Mouse (Mus musculus) MEL (cell line): ENCODE results near the gene Rnf215. TPM values are rescaled to one million over a fixed set of nuclear protein-coding genes. Genes with fewer than 3 reads are reported as not detected.

Source experiments
- DNase-seq: peaks from one replicate; pipeline ENCODE4 v3.0.0; 2011; ENCODE audit warnings: low read depth, low spot score
- H3K27ac ChIP-seq: 2 replicates; pipeline ENCODE4 v1.5.1; 2012; ENCODE audit warnings: low read depth, mild to moderate bottlenecking, control low read depth, low read length, moderate library complexity; ENCODE audit not compliant: control insufficient read depth
- H3K27me3 ChIP-seq, 2 experiments: fragments of 150-350 bp in 1 of 2; sonication (generic) in 1 of 2; 2 replicates each; pipeline ENCODE4 v1.6.1; 2012; ENCODE audit warnings: low read length in 2 of 2, mild to moderate bottlenecking in 2 of 2, improper control_type of control experiment in 1 of 2, moderate library complexity in 1 of 2; ENCODE audit not compliant: insufficient read depth in 2 of 2, control insufficient read depth in 1 of 2
- H3K36me3 ChIP-seq, 2 experiments: 2 replicates each; pipeline ENCODE4 v1.6.1; 2012 to 2014; ENCODE audit warnings: low read length in 2 of 2, improper control_type of control experiment in 1 of 2, inconsistent platforms in 1 of 2, mild to moderate bottlenecking in 1 of 2; ENCODE audit not compliant: insufficient read depth in 2 of 2, control insufficient read depth in 1 of 2
- H3K4me1 ChIP-seq, 2 experiments: fragments of 150-350 bp in 1 of 2; sonication (generic) in 1 of 2; 2 replicates each; pipeline ENCODE4 v1.6.1; 2012; ENCODE audit warnings: low read length in 2 of 2, improper control_type of control experiment in 1 of 2, mild to moderate bottlenecking in 1 of 2; ENCODE audit not compliant: insufficient read depth in 2 of 2, control insufficient read depth in 1 of 2
- H3K4me3 ChIP-seq, 2 experiments: fragments of 150-350 bp in 1 of 2; sonication (generic) in 1 of 2; 2 replicates each; pipeline ENCODE4 v1.5.1; 2012; ENCODE audit warnings: low read depth in 2 of 2, low read length in 2 of 2, mild to moderate bottlenecking in 2 of 2, moderate library complexity in 2 of 2, control low read depth in 1 of 2, improper control_type of control experiment in 1 of 2; ENCODE audit not compliant: control insufficient read depth in 1 of 2, insufficient read depth in 1 of 2
- H3K79me2 ChIP-seq: 2 replicates; pipeline ENCODE4 v1.6.1; 2012; ENCODE audit warnings: mild to moderate bottlenecking, low read length, moderate library complexity; ENCODE audit not compliant: control insufficient read depth, poor library complexity, insufficient read depth
- H3K9ac ChIP-seq: 2 replicates; pipeline ENCODE4 v1.6.1; 2012; ENCODE audit warnings: low read depth, mild to moderate bottlenecking, control low read depth, low read length, moderate library complexity; ENCODE audit not compliant: control insufficient read depth, poor library complexity, severe bottlenecking
- H3K9me3 ChIP-seq: fragments of 150-350 bp; sonication (generic); replicated peaks from 2 replicates; pipeline ENCODE4 v1.6.1; 2012; ENCODE audit warnings: mild to moderate bottlenecking, low read length, improper control_type of control experiment, moderate library complexity; ENCODE audit not compliant: insufficient read depth
- BHLHE40 ChIP-seq: IDR thresholded peaks from 2 replicates; pipeline ENCODE4 v1.6.1; 2012; ENCODE audit warnings: low read depth, mild to moderate bottlenecking, inconsistent platforms, low read length, improper control_type of control experiment, borderline replicate concordance
- CHD1 ChIP-seq: IDR thresholded peaks from 2 replicates; pipeline ENCODE4 v1.6.1; 2012; ENCODE audit warnings: low read depth, mild to moderate bottlenecking, inconsistent platforms, low read length, improper control_type of control experiment
- CTCF ChIP-seq, 3 experiments: IDR thresholded peaks in 2 of 3; conservative IDR thresholded peaks in 1 of 3; 2 replicates each; pipeline ENCODE4 v1.5.1; 2011 to 2012; ENCODE audit warnings: low read length in 3 of 3, low read depth in 2 of 3, mild to moderate bottlenecking in 2 of 3, improper control_type of control experiment in 1 of 3, inconsistent platforms in 1 of 3, mixed read lengths in 1 of 3, moderate library complexity in 1 of 3; ENCODE audit not compliant: control insufficient read depth in 1 of 3, insufficient read depth in 1 of 3, poor library complexity in 1 of 3, severe bottlenecking in 1 of 3
- ETS1 ChIP-seq: IDR thresholded peaks from 2 replicates; pipeline ENCODE4 v1.6.1; 2012; ENCODE audit warnings: low read depth, mild to moderate bottlenecking, inconsistent platforms, low read length, improper control_type of control experiment, moderate library complexity
- GABPA ChIP-seq: IDR thresholded peaks from 2 replicates; pipeline ENCODE4 v1.6.1; 2012; ENCODE audit warnings: low read depth, mild to moderate bottlenecking, inconsistent platforms, low read length, improper control_type of control experiment, moderate library complexity
- GATA1 ChIP-seq: IDR thresholded peaks from 2 replicates; pipeline ENCODE4 v1.6.1; 2011; ENCODE audit warnings: low read depth, low read length, improper control_type of control experiment
- HCFC1 ChIP-seq: IDR thresholded peaks from 2 replicates; pipeline ENCODE4 v1.6.1; 2012; ENCODE audit warnings: low read depth, mild to moderate bottlenecking, inconsistent platforms, low read length, improper control_type of control experiment, moderate library complexity
- MAZ ChIP-seq: IDR thresholded peaks from 2 replicates; pipeline ENCODE4 v1.6.1; 2012; ENCODE audit warnings: low read depth, mild to moderate bottlenecking, inconsistent platforms, low read length, improper control_type of control experiment
- POLR2AphosphoS5 ChIP-seq: IDR thresholded peaks from 2 replicates; pipeline ENCODE4 v1.6.1; 2012; ENCODE audit warnings: low read depth, borderline replicate concordance, mild to moderate bottlenecking, inconsistent platforms, low read length, moderate library complexity, mixed read lengths
- RCOR1 ChIP-seq: IDR thresholded peaks from 2 replicates; pipeline ENCODE4 v1.6.1; 2012; ENCODE audit warnings: low read depth, mild to moderate bottlenecking, inconsistent platforms, low read length, improper control_type of control experiment
- SIN3A ChIP-seq: IDR thresholded peaks from 2 replicates; pipeline ENCODE4 v1.6.1; 2012; ENCODE audit warnings: low read length, improper control_type of control experiment, inconsistent platforms
- SMC3 ChIP-seq: IDR thresholded peaks from 2 replicates; pipeline ENCODE4 v1.6.1; 2011; ENCODE audit warnings: low read depth, low read length, improper control_type of control experiment
- TBP ChIP-seq: IDR thresholded peaks from 2 replicates; pipeline ENCODE4 v1.8.0; 2011; ENCODE audit warnings: low read depth, low read length, improper control_type of control experiment
- TCF12 ChIP-seq: IDR thresholded peaks from 2 replicates; pipeline ENCODE4 v1.6.1; 2014; ENCODE audit warnings: low read depth, mild to moderate bottlenecking, inconsistent platforms, low read length, improper control_type of control experiment, moderate library complexity
- ZKSCAN1 ChIP-seq: IDR thresholded peaks from 2 replicates; pipeline ENCODE4 v1.6.1; 2012; ENCODE audit warnings: low read depth, mild to moderate bottlenecking, inconsistent platforms, low read length, improper control_type of control experiment, moderate library complexity
- polyA plus RNA-seq, 2 experiments: library from polyadenylated mRNA; stranded (reverse) in 1 of 2; unstranded in 1 of 2; fragments of >175 nt in 1 of 2; fragments of >200 nt in 1 of 2; gene quantifications; 2 replicates each; pipeline versions ENCODE4 v1.2.1 to v1.2.4; 2012; ENCODE audit warnings: low replicate concordance in 2 of 2, low read depth in 1 of 2; ENCODE audit not compliant: insufficient read length in 2 of 2, insufficient read depth in 1 of 2, missing spikeins in 1 of 2
- total RNA-seq: library from RNA; depleted of rRNA; stranded (reverse); fragments of 300-350 nt; gene quantifications from 2 replicates; pipeline ENCODE4 v1.2.3, GENCODE M21; 2012

The Rnf215 gene
- total and polyA plus RNA-seq, 3 experiments = 11.3 to 13.2 TPM; not detected in 1

- TF ChIP-seq POLR2AphosphoS5 (no peak), GABPA (no peak), BHLHE40 (peak; percentile 90), RCOR1 (peak; percentile 79), HCFC1 (peak; percentile 54; the same call in 1 of the 2 replicates)
Observed at GRCm38 (mm10) chr11:4116458-4117141, 18.4 kb upstream of the Rnf215 start (continued).

DNA sequence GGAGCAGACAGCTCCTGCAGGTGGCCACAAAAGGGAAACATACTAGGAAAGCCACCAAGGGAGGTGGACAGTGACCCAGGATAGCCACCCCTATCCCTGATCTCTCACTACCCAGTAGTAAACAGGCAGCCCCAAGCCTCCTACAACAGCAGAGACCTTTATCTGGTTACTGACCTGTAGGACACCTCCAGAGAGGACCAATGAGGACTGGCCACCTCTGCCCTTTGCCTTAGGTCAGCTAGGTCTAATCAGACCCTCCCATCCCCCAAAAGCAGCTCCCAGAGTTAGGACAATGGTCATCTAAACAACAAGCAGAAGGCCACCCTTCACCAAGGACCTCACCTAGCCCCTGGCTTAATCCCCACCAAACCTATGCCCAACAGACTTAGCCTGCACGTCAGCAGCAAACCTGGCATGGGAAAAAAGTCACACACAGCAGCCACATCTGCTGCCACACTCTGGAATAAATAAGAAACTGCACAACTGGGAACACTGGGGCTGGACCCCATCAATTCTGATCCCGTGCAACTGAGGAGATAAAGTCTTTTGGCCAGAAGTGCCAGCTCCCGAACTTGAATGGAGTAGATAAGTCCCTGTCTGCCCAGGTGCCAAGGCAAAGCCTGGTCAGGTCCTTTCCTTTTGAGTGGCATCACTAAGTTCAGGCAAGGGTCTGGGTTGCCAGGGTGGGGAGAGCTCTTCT, 17.5 kb upstream of the Rnf215 start:
- H3K4me1 ChIP-seq = peaks cover 34 to 68% of the 10 kb centered on the region in 2 experiments
- TF ChIP-seq ETS1 = peak; percentile 57
- TF ChIP-seq MAZ = 0 out of 2 replicates have a peak, but pooled peaks have one; percentile 39
- TF ChIP-seq CHD1 = 0 out of 2 replicates have a peak, but pooled peaks have one; percentile 69
- TF ChIP-seq TCF12 = peak; percentile 40; the same call in 1 of the 2 replicates
- TF ChIP-seq POLR2AphosphoS5 = no peak
- peak; percentile 22; the same call in 1 of the 2 replicates for TF ChIP-seq RCOR1
- TF ChIP-seq ZKSCAN1 = no peak
- peak; percentile 19; the same call in 1 of the 2 replicates for TF ChIP-seq SMC3
- TF ChIP-seq CTCF (IDR thresholded peaks at IDR 0.05 in 2 of 3, conservative IDR thresholded peaks at IDR 0.05 in 1 of 3; ENCODE audit: control insufficient read depth in 1 of 3, insufficient read depth in 1 of 3, low read depth in 2 of 3, low read length in 3 of 3, poor library complexity in 1 of 3, severe bottlenecking in 1 of 3) = peak; percentile 14 to 49 (median 15); a peak in 2 of 6 replicates
- 0 out of 2 replicates have a peak, but pooled peaks have one; percentile 13 for TF ChIP-seq GATA1
- no peak for TF ChIP-seq SIN3A
- TF ChIP-seq TBP = 0 out of 2 replicates have a peak, but pooled peaks have one; percentile 34
- TF ChIP-seq BHLHE40 = peak; percentile 89
- no peaks in the 10 kb centered on the region for H3K9me3 ChIP-seq
- DNase-seq = peak; percentile 63
- peak overlapping the region; percentile 52 to 83 for H3K4me3 ChIP-seq
- H3K9ac ChIP-seq = peak overlapping the region; percentile 61
- peaks cover 0 to 43% of the 10 kb centered on the region in 2 experiments; a peak in 2 of 4 replicates for H3K36me3 ChIP-seq
- no peaks in the 10 kb centered on the region for H3K79me2 ChIP-seq
- H3K27me3 ChIP-seq = no peaks in the 10 kb centered on the region
- H3K27ac ChIP-seq = no peak overlapping the region
